Mouse (Mus musculus) adrenal gland, postnatal 0 days (tissue): ENCODE data around the gene Gm20823. TPM values are rescaled to one million over a fixed set of nuclear protein-coding genes. Genes with fewer than 3 reads are reported as not detected.

Experiments
- polyA plus RNA-seq: library from polyadenylated mRNA; unstranded; fragments of >200 nt; fragmentation: Nextera tagmentation; extraction: Ambion mirVana; gene quantifications from 2 replicates; pipeline ENCODE4 v1.2.1, GENCODE M21; 2015

Gene Gm20823
- not detected in 2 replicates for polyA plus RNA-seq

GRCm38 (mm10) chrY:62464745-62465144 is at the start of gene Gm20823:
Gene Gm20823, minus strand, starts transcription at chrY:62464845.

